Mouse (Mus musculus) T-cell, adult 2 months (primary cell): ENCODE results near the gene Vpreb2.
"Not testable (repeated sequence)": the region's sequence is repeated elsewhere in the genome, so short reads cannot be mapped to it uniquely, and the experiment has no call there.

ENCODE experiments used
- DNase-seq: peaks from one replicate; pipeline ENCODE4 v3.0.0; 2022; ENCODE audit warnings: low spot score

The Vpreb2 gene

GRCm38 (mm10) chr16:17980128-17980527 is at the start of gene Vpreb2:
Gene Vpreb2 (plus strand): TSS chr16:17980428.
- DNase-seq, result no peak

- DNase-seq, result no peak
Observed at GRCm38 (mm10) chr16:17931906-17932460, 48.2 kb upstream of the Vpreb2 start.

GRCm38 (mm10) chr16:17933594-17934444 is 46.4 kb upstream of the Vpreb2 start:
- no peak for DNase-seq

- DNase-seq, result no peak
Observed at GRCm38 (mm10) chr16:17934445-17934910, 45.8 kb upstream of the Vpreb2 start.

- no peak for DNase-seq
Observed at GRCm38 (mm10) chr16:17936776-17937175, 43.5 kb upstream of the Vpreb2 start.

GRCm38 (mm10) chr16:17938187-17938586 is 42.0 kb upstream of the Vpreb2 start:
- no peak for DNase-seq

GRCm38 (mm10) chr16:17938821-17939220 is 41.4 kb upstream of the Vpreb2 start:
- DNase-seq, result peak; percentile 70

- no peak for DNase-seq
Observed at GRCm38 (mm10) chr16:17939255-17939751, 40.9 kb upstream of the Vpreb2 start.

GRCm38 (mm10) chr16:17943466-17943865 is 36.8 kb upstream of the Vpreb2 start:
- DNase-seq, result no peak

- no peak for DNase-seq
Observed at GRCm38 (mm10) chr16:17945081-17945831, 35.0 kb upstream of the Vpreb2 start.

- DNase-seq, result no peak
Observed at GRCm38 (mm10) chr16:17949421-17949877, 30.8 kb upstream of the Vpreb2 start.

- DNase-seq, result no peak
Observed at GRCm38 (mm10) chr16:17950068-17950467, 30.2 kb upstream of the Vpreb2 start.

GRCm38 (mm10) chr16:17951618-17952017 is 28.6 kb upstream of the Vpreb2 start:
- no peak for DNase-seq

GRCm38 (mm10) chr16:17956052-17956638 is 24.1 kb upstream of the Vpreb2 start:
- not testable (repeated sequence) for DNase-seq

- DNase-seq, result no peak
Observed at GRCm38 (mm10) chr16:17962091-17962490, 18.1 kb upstream of the Vpreb2 start.

- no peak for DNase-seq
Observed at GRCm38 (mm10) chr16:17971853-17972252, 8.4 kb upstream of the Vpreb2 start.

- DNase-seq, result not testable (repeated sequence)
Observed at GRCm38 (mm10) chr16:17977840-17978239, 2.4 kb upstream of the Vpreb2 start.

- no peak for DNase-seq
Observed at GRCm38 (mm10) chr16:17983201-17983600, 3.0 kb downstream of the Vpreb2 start.

GRCm38 (mm10) chr16:17984231-17984630 is 4.0 kb downstream of the Vpreb2 start:
- DNase-seq, result no peak

GRCm38 (mm10) chr16:17985078-17985477 is 4.8 kb downstream of the Vpreb2 start:
- no peak for DNase-seq

GRCm38 (mm10) chr16:17986456-17987132 is 6.4 kb downstream of the Vpreb2 start:
- DNase-seq, result peak; percentile 58
